Mouse (Mus musculus): ENCODE results near the gene Slc6a18. TPM values are rescaled to one million over a fixed set of nuclear protein-coding genes. Genes with fewer than 3 reads are reported as not detected.

Slc6a18 gene
- polyA plus RNA-seq, 1 experiment = not detected

DNA sequence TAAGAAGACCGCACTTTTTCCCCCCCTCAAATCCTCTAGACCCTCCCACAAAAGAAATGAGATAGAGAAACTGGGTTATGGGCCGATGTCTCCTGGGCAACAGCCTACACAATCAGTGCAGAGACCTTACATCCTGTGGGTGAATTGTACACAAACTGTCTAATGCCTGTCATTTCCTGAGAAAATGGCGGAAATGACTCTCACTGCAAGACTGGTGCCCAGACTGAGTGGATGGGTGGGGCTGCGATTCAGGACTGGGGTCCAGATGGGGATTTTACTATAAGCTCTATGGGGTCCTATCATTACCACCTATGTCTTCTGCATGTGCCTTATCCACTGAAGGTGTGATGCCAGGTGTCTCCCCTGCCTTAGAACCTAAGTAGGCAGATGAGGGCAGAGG is 25.0 kb upstream of the Slc6a18 start:
- TF ChIP-seq CEBPB (IDR thresholded peaks at IDR 0.05; ENCODE audit: low read depth) (no peak), FOSL1 (IDR thresholded peaks at IDR 0.05; ENCODE audit: insufficient read depth, low read length, poor library complexity, severe bottlenecking) (no peak), MYOD1 (IDR thresholded peaks at IDR 0.05; ENCODE audit: control insufficient read depth, insufficient read length, low read depth) (no peak), CTCF (IDR thresholded peaks at IDR 0.05; ENCODE audit: control insufficient read depth, insufficient read depth, insufficient read length) (no peak), USF1 (IDR thresholded peaks at IDR 0.05; ENCODE audit: low read depth) (no peak), MAX (IDR thresholded peaks at IDR 0.05) (no peak), MYOG (IDR thresholded peaks at IDR 0.05; ENCODE audit: control insufficient read depth, extremely low read depth, insufficient read length) (no peak)
- Histone ChIP-seq H3K79me3 (ENCODE audit: low read depth) (no peaks in the 10 kb centered on the region), H3K4me3 (ENCODE audit: insufficient read depth, poor library complexity, severe bottlenecking) (no peak overlapping the region), H3K27me3 (ENCODE audit: control insufficient read depth, insufficient read depth, insufficient read length) (peaks cover 18% of the 10 kb centered on the region), H3K79me2 (ENCODE audit: control insufficient read depth, insufficient read depth) (no peaks in the 10 kb centered on the region), H3ac (ENCODE audit: control insufficient read depth, insufficient read length, low read depth) (no peak overlapping the region), H3K36me3 (ENCODE audit: control insufficient read depth, insufficient read depth) (no peaks in the 10 kb centered on the region)

DNA sequence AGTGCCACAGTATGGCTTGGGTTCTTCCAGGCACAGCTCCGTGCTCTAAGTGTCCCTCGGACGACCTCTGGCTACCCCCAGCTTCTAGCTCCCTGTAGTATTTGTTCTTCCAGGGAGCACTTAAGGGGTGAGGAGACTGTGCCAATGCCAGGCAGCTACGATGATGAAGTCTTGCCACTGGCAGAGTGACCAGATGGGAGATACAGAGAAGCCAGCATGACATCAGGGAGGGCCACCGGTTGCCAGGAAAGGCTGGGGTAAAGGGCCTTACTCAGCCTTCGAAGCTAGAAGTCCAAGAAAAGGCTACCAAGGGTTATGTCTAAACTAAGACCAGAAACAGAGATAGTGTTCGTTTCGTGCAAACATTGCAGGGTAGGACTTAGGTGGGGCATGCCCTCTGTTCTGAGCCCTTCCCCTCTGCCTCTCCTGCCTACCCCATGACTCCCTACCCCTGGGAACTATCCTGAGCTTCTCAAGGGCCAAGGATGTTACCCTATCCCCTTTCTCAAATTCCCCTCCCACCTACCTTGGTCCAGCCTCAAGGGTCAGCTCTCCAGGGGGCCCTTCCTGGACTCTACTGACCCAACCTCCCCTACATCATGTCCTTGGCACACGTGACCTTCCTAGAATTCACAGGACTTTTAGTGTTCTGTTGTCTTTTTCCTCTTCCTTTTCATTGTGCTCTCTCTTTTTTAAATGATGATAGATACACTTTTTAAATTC is 23.5 kb upstream of the Slc6a18 start:
- no peaks in the 10 kb centered on the region for H3K79me3 ChIP-seq (ENCODE audit: low read depth)
- no peak for TF ChIP-seq FOSL1 (IDR thresholded peaks at IDR 0.05; ENCODE audit: insufficient read depth, low read length, poor library complexity, severe bottlenecking)
- TF ChIP-seq USF1 (IDR thresholded peaks at IDR 0.05; ENCODE audit: low read depth) = no peak
- TF ChIP-seq MYOD1 (IDR thresholded peaks at IDR 0.05; ENCODE audit: control insufficient read depth, insufficient read length, low read depth) = no peak
- no peak for TF ChIP-seq MYOG (IDR thresholded peaks at IDR 0.05; ENCODE audit: control insufficient read depth, extremely low read depth, insufficient read length)
- TF ChIP-seq CEBPB (IDR thresholded peaks at IDR 0.05; ENCODE audit: low read depth) = no peak
- H3K4me3 ChIP-seq (ENCODE audit: insufficient read depth, poor library complexity, severe bottlenecking) = no peak overlapping the region
- peaks cover 18% of the 10 kb centered on the region for H3K27me3 ChIP-seq (ENCODE audit: control insufficient read depth, insufficient read depth, insufficient read length)
- no peak overlapping the region for H3ac ChIP-seq (ENCODE audit: control insufficient read depth, insufficient read length, low read depth)
- H3K36me3 ChIP-seq (ENCODE audit: control insufficient read depth, insufficient read depth) = no peaks in the 10 kb centered on the region
- no peaks in the 10 kb centered on the region for H3K79me2 ChIP-seq (ENCODE audit: control insufficient read depth, insufficient read depth)

DNA sequence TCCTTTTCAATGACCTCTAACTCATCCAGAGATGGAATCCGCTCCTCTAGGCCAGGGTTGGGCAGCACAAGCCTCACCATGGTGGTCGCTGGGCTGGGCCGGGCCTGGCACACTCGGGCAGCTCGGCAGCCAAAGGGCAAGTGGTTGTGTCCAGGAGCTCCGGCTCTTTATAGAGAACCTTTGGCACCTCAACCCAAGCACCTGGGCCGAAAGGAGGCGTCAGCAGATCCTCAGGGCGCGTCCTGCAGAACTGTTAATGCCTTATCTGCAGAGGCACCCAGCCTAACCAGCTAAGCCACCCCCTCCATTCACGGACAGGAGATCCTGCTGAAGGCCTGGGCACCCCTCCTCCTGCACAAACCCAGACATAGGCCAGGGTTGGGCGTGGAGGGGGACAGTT is 22.7 kb upstream of the Slc6a18 start:
- Histone ChIP-seq H3K4me3 (ENCODE audit: insufficient read depth, poor library complexity, severe bottlenecking) (no peak overlapping the region), H3K36me3 (ENCODE audit: control insufficient read depth, insufficient read depth) (no peaks in the 10 kb centered on the region), H3ac (ENCODE audit: control insufficient read depth, insufficient read length, low read depth) (no peak overlapping the region), H3K27me3 (ENCODE audit: control insufficient read depth, insufficient read depth, insufficient read length) (peaks cover 18% of the 10 kb centered on the region), H3K79me2 (ENCODE audit: control insufficient read depth, insufficient read depth) (no peaks in the 10 kb centered on the region), H3K79me3 (ENCODE audit: low read depth) (no peaks in the 10 kb centered on the region)
- TF ChIP-seq FOSL1 (IDR thresholded peaks at IDR 0.05; ENCODE audit: insufficient read depth, low read length, poor library complexity, severe bottlenecking) (no peak), CEBPB (IDR thresholded peaks at IDR 0.05; ENCODE audit: low read depth) (no peak), MYOD1 (IDR thresholded peaks at IDR 0.05; ENCODE audit: control insufficient read depth, insufficient read length, low read depth) (no peak), MYOG (IDR thresholded peaks at IDR 0.05; ENCODE audit: control insufficient read depth, extremely low read depth, insufficient read length) (no peak), CTCF (IDR thresholded peaks at IDR 0.05; ENCODE audit: control insufficient read depth, insufficient read depth, insufficient read length) (no peak), MAX (IDR thresholded peaks at IDR 0.05) (no peak), USF1 (IDR thresholded peaks at IDR 0.05; ENCODE audit: low read depth) (no peak)

DNA sequence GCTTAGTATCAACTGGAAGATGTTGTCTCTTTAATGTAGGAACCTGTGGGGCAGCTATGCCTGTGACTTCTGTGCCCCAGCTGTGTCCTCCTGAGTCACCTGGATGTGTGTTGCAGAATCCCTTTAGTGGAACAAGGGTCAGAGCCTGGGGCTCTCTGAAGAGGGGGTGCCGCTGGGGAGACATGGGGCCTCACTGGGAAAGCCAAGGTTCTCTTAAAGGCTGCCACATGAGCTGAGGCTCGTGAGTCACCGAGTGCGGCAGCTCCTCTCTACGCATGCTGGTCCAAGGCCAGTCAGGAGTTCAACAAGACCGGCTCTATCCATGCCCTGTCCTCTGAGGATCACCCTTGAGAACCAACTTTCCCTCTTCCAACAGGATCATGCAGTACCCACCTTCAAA is 21.9 kb upstream of the Slc6a18 start:
- TF ChIP-seq FOSL1 (IDR thresholded peaks at IDR 0.05; ENCODE audit: insufficient read depth, low read length, poor library complexity, severe bottlenecking) (no peak), USF1 (IDR thresholded peaks at IDR 0.05; ENCODE audit: low read depth) (no peak), MYOD1 (IDR thresholded peaks at IDR 0.05; ENCODE audit: control insufficient read depth, insufficient read length, low read depth) (no peak), CTCF (IDR thresholded peaks at IDR 0.05; ENCODE audit: control insufficient read depth, insufficient read depth, insufficient read length) (no peak)
- H3K79me2 ChIP-seq (ENCODE audit: control insufficient read depth, insufficient read depth) = no peaks in the 10 kb centered on the region
- H3K36me3 ChIP-seq (ENCODE audit: control insufficient read depth, insufficient read depth) = no peaks in the 10 kb centered on the region
- no peak overlapping the region for H3ac ChIP-seq (ENCODE audit: control insufficient read depth, insufficient read length, low read depth)
- no peaks in the 10 kb centered on the region for H3K79me3 ChIP-seq (ENCODE audit: low read depth)
- peaks cover 18% of the 10 kb centered on the region for H3K27me3 ChIP-seq (ENCODE audit: control insufficient read depth, insufficient read depth, insufficient read length)
- no peak overlapping the region for H3K4me3 ChIP-seq (ENCODE audit: insufficient read depth, poor library complexity, severe bottlenecking)

DNA sequence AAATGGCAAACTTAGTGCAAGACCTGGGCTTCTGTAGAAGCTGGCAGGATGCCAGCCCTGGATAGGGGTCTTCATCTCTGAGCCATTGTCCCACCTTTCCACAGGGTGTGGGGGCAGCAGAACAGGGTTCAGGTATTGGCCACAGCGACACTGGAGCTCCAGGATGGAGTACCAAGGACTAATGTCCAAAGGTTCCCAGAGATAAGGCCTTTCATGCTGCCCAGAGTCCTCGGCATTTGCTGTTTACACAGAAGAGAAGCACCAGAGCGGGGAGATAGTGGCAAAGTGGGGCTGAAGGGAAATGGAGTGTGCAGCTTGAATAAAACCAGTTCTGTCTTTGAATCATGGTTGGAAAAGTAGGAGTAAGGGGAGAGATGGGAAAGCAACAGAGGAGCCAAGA is 18.7 kb upstream of the Slc6a18 start:
- H3K36me3 ChIP-seq (ENCODE audit: control insufficient read depth, insufficient read depth) = no peaks in the 10 kb centered on the region
- H3K4me3 ChIP-seq (ENCODE audit: insufficient read depth, poor library complexity, severe bottlenecking) = no peak overlapping the region
- H3K27me3 ChIP-seq (ENCODE audit: control insufficient read depth, insufficient read depth, insufficient read length) = peaks cover 18% of the 10 kb centered on the region
- no peak overlapping the region for H3ac ChIP-seq (ENCODE audit: control insufficient read depth, insufficient read length, low read depth)
- H3K79me3 ChIP-seq (ENCODE audit: low read depth) = no peaks in the 10 kb centered on the region
- TF ChIP-seq FOSL1 (IDR thresholded peaks at IDR 0.05; ENCODE audit: insufficient read depth, low read length, poor library complexity, severe bottlenecking) (no peak), MYOD1 (IDR thresholded peaks at IDR 0.05; ENCODE audit: control insufficient read depth, insufficient read length, low read depth) (no peak), MAX (IDR thresholded peaks at IDR 0.05) (no peak), MYOG (IDR thresholded peaks at IDR 0.05; ENCODE audit: control insufficient read depth, extremely low read depth, insufficient read length) (no peak), USF1 (IDR thresholded peaks at IDR 0.05; ENCODE audit: low read depth) (no peak), CEBPB (IDR thresholded peaks at IDR 0.05; ENCODE audit: low read depth) (no peak), CTCF (IDR thresholded peaks at IDR 0.05; ENCODE audit: control insufficient read depth, insufficient read depth, insufficient read length) (no peak)
- no peaks in the 10 kb centered on the region for H3K79me2 ChIP-seq (ENCODE audit: control insufficient read depth, insufficient read depth)

DNA sequence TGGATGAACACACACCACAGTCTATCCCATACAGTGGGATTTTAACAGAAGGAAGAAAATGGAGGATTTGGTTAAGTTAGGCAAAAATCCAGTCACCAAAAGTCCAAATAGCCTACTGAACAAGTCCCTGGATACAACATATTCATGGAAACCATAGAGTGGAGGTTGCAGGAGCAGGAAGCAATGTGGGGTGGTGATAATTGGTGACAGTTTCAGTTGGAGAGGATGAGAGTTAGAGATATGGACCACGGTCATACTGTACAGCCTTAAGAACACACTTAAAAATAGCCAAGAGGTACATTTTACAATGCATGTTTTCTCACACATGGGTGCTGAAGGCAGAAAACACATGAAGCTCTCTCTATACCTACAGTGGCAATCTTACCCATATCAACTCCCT is 17.1 kb upstream of the Slc6a18 start:
- H3ac ChIP-seq (ENCODE audit: control insufficient read depth, insufficient read length, low read depth) = no peak overlapping the region
- peaks cover 10% of the 10 kb centered on the region for H3K27me3 ChIP-seq (ENCODE audit: control insufficient read depth, insufficient read depth, insufficient read length)
- no peaks in the 10 kb centered on the region for H3K36me3 ChIP-seq (ENCODE audit: control insufficient read depth, insufficient read depth)
- H3K4me3 ChIP-seq (ENCODE audit: insufficient read depth, poor library complexity, severe bottlenecking) = no peak overlapping the region
- TF ChIP-seq FOSL1 (IDR thresholded peaks at IDR 0.05; ENCODE audit: insufficient read depth, low read length, poor library complexity, severe bottlenecking) (no peak), MAX (IDR thresholded peaks at IDR 0.05) (no peak), MYOG (IDR thresholded peaks at IDR 0.05; ENCODE audit: control insufficient read depth, extremely low read depth, insufficient read length) (no peak), MYOD1 (IDR thresholded peaks at IDR 0.05; ENCODE audit: control insufficient read depth, insufficient read length, low read depth) (no peak), CEBPB (IDR thresholded peaks at IDR 0.05; ENCODE audit: low read depth) (no peak), CTCF (IDR thresholded peaks at IDR 0.05; ENCODE audit: control insufficient read depth, insufficient read depth, insufficient read length) (no peak), USF1 (IDR thresholded peaks at IDR 0.05; ENCODE audit: low read depth) (no peak)
- H3K79me3 ChIP-seq (ENCODE audit: low read depth) = no peaks in the 10 kb centered on the region
- no peaks in the 10 kb centered on the region for H3K79me2 ChIP-seq (ENCODE audit: control insufficient read depth, insufficient read depth)

Data from C2C12 (cell line).